Mouse (Mus musculus): ENCODE data around the gene Atp5d.

GRCm38 (mm10) chr10:80189999-80190398 is 51.6 kb downstream of the Atp5d start:
- TF ChIP-seq CTCF (IDR thresholded peaks at IDR 0.05; ENCODE audit: low read depth, low read length), result no peak
- no peak for TF ChIP-seq GATA2 (IDR thresholded peaks at IDR 0.05; ENCODE audit: borderline replicate concordance, low read depth, low read length)

All from G1E (cell line).